Comparison of ENCODE assay signal across 8 mouse cellular contexts in genomic region chr6:39781766-39782530, GRCm38 (mm10). TPM values are rescaled to one million over a fixed set of nuclear protein-coding genes. Genes with fewer than 3 reads are reported as not detected.
DNase-seq lines count a peak whose midpoint lies in the region; ATAC-seq lines count a peak whose summit lies in the region.

No protein-coding gene starts in this region.

- H3K27ac ChIP-seq in midbrain, embryonic 10.5 days (replicated peaks): peak overlapping the region; percentile 84
- no peak overlapping the region for H3K27ac ChIP-seq in midbrain, embryonic 15.5 days
- peak overlapping the region; percentile 49 for H3K27ac ChIP-seq in embryonic facial prominence, embryonic 14.5 days (replicated peaks; ENCODE audit: low read depth, low read length)
- no peak overlapping the region for H3K27ac ChIP-seq in stomach, embryonic 14.5 days (ENCODE audit: low read length)

- WGBS in midbrain, embryonic 10.5 days: 52% methylated on average over 17 of the region's 17 CpGs
- WGBS in midbrain, embryonic 15.5 days: 67% methylated on average over 17 of the region's 17 CpGs
- 42% methylated on average over 17 of the region's 17 CpGs for WGBS in embryonic facial prominence, embryonic 14.5 days
- 44% methylated on average over 17 of the region's 17 CpGs for WGBS in stomach, embryonic 14.5 days

- no peak overlapping the region for H3K9ac ChIP-seq in midbrain, embryonic 15.5 days
- H3K9ac ChIP-seq in embryonic facial prominence, embryonic 14.5 days (ENCODE audit: low read depth, low read length): no peak overlapping the region; the same call in 1 of the 2 replicates
- no peak overlapping the region for H3K9ac ChIP-seq in stomach, embryonic 14.5 days (replicated peaks; ENCODE audit: low read depth, low read length)

- H3K9me3 ChIP-seq in midbrain, embryonic 10.5 days (replicated peaks): no peaks in the 10 kb centered on the region
- no peaks in the 10 kb centered on the region for H3K9me3 ChIP-seq in midbrain, embryonic 15.5 days
- no peaks in the 10 kb centered on the region for H3K9me3 ChIP-seq in embryonic facial prominence, embryonic 14.5 days (ENCODE audit: control insufficient read depth, low read length)
- no peaks in the 10 kb centered on the region for H3K9me3 ChIP-seq in stomach, embryonic 14.5 days (ENCODE audit: control insufficient read depth, low read depth, low read length)

- H3K4me1 ChIP-seq in midbrain, embryonic 10.5 days: peaks cover 39% of the 10 kb centered on the region
- peaks cover 10% of the 10 kb centered on the region for H3K4me1 ChIP-seq in midbrain, embryonic 15.5 days
- 0 out of 2 replicates have a peak, but pooled peaks cover 19% of the 10 kb centered on the region for H3K4me1 ChIP-seq in embryonic facial prominence, embryonic 14.5 days (ENCODE audit: control insufficient read depth, insufficient read depth, low read length)
- H3K4me1 ChIP-seq in stomach, embryonic 14.5 days (ENCODE audit: control insufficient read depth, insufficient read depth, low read length): peaks cover 13% of the 10 kb centered on the region

- DNase-seq in midbrain, embryonic 10.5 days (ENCODE audit: low spot score): peak; percentile 23
- peak; percentile 61 for DNase-seq in embryonic facial prominence, embryonic 14.5 days (ENCODE audit: low spot score)
- peak; percentile 26 for DNase-seq in induced T-regulatory cell, adult 2 months (ENCODE audit: low read depth)
- peak; percentile 51 to 64 for DNase-seq in lung, adult 18-20 months
- DNase-seq in right cerebral cortex, postnatal 4 days: no peak
- no peak for DNase-seq in gastrocnemius, postnatal 14 days

- intact Hi-C loops in gastrocnemius, postnatal 14 days (cut with DNase I; ENCODE audit: low total_unique reads): loop anchor here (5.0 to 10.0 kb wide), 2 partner anchors 157 to 315 kb away; no protein-coding TSS in a partner anchor

- no peak overlapping the region for H3K4me2 ChIP-seq in midbrain, embryonic 15.5 days
- peak overlapping the region; percentile 53 for H3K4me2 ChIP-seq in embryonic facial prominence, embryonic 14.5 days (ENCODE audit: low read depth, low read length)
- H3K4me2 ChIP-seq in stomach, embryonic 14.5 days (replicated peaks; ENCODE audit: low read depth, low read length): peak overlapping the region; percentile 46

- no peaks in the 10 kb centered on the region for H3K36me3 ChIP-seq in midbrain, embryonic 10.5 days
- no peaks in the 10 kb centered on the region for H3K36me3 ChIP-seq in midbrain, embryonic 15.5 days (replicated peaks)
- no peaks in the 10 kb centered on the region for H3K36me3 ChIP-seq in embryonic facial prominence, embryonic 14.5 days (ENCODE audit: control insufficient read depth, insufficient read depth, low read length)
- no peaks in the 10 kb centered on the region for H3K36me3 ChIP-seq in stomach, embryonic 14.5 days (ENCODE audit: control insufficient read depth, insufficient read depth, low read length)

- H3K27me3 ChIP-seq in midbrain, embryonic 10.5 days (ENCODE audit: low read depth, poor library complexity, severe bottlenecking): no peaks in the 10 kb centered on the region
- no peaks in the 10 kb centered on the region for H3K27me3 ChIP-seq in midbrain, embryonic 15.5 days (replicated peaks)
- no peaks in the 10 kb centered on the region for H3K27me3 ChIP-seq in embryonic facial prominence, embryonic 14.5 days (replicated peaks; ENCODE audit: control insufficient read depth, insufficient read depth, low read length)
- H3K27me3 ChIP-seq in stomach, embryonic 14.5 days (ENCODE audit: control insufficient read depth, insufficient read depth, low read length): no peaks in the 10 kb centered on the region

- no peak overlapping the region for H3K4me3 ChIP-seq in midbrain, embryonic 10.5 days
- H3K4me3 ChIP-seq in midbrain, embryonic 15.5 days: no peak overlapping the region
- 0 out of 2 replicates have a peak overlapping the region, but pooled peaks have one; percentile 21 for H3K4me3 ChIP-seq in embryonic facial prominence, embryonic 14.5 days (ENCODE audit: low read depth, low read length)
- no peak overlapping the region for H3K4me3 ChIP-seq in stomach, embryonic 14.5 days (ENCODE audit: low read depth, low read length)

- ATAC-seq in midbrain, embryonic 15.5 days (replicated peaks): no peak
- no peak for ATAC-seq in embryonic facial prominence, embryonic 14.5 days (ENCODE audit: low read depth)
- no peak for ATAC-seq in stomach, embryonic 14.5 days (ENCODE audit: insufficient number of reproducible peaks, insufficient read depth, low FRiP score, low read depth)

RNA-seq across cellular contexts. Expression of gene Mrps33, which starts 28.8 kb away (rescaled TPM):
- 232 TPM in 2 replicates for polyA plus RNA-seq in midbrain, embryonic 10.5 days (2016; fragmentation: Nextera tagmentation; extraction: Ambion mirVana)
- 155 and 156 TPM in 2 replicates for polyA plus RNA-seq in midbrain, embryonic 15.5 days (2015; fragmentation: Nextera tagmentation; extraction: Ambion mirVana)
- polyA plus RNA-seq in embryonic facial prominence, embryonic 14.5 days (2014; fragmentation: Nextera tagmentation; extraction: Ambion mirVana): 184 and 187 TPM in 2 replicates
- polyA plus RNA-seq in stomach, embryonic 14.5 days (2014; fragmentation: Nextera tagmentation; extraction: Ambion mirVana): 190 and 207 TPM in 2 replicates
- total RNA-seq in gastrocnemius, postnatal 14 days (2021): 10 to 100 TPM; 54.9 to 65.0 TPM

RNA-seq across cellular contexts. Expression of gene Braf, which starts 56.7 kb away (rescaled TPM):
- 17.9 and 19.0 TPM in 2 replicates for polyA plus RNA-seq in midbrain, embryonic 10.5 days (2016; fragmentation: Nextera tagmentation; extraction: Ambion mirVana)
- polyA plus RNA-seq in midbrain, embryonic 15.5 days (2015; fragmentation: Nextera tagmentation; extraction: Ambion mirVana): 23.7 and 26.3 TPM in 2 replicates
- 12.8 and 13.5 TPM in 2 replicates for polyA plus RNA-seq in embryonic facial prominence, embryonic 14.5 days (2014; fragmentation: Nextera tagmentation; extraction: Ambion mirVana)
- 19.0 and 19.8 TPM in 2 replicates for polyA plus RNA-seq in stomach, embryonic 14.5 days (2014; fragmentation: Nextera tagmentation; extraction: Ambion mirVana)
- total RNA-seq in gastrocnemius, postnatal 14 days (2021): 1 to 10 TPM; 8.3 to 9.3 TPM

Comparison
In these comparisons a context has a peak if more than half of its experiments do, and no peak if none do; other contexts are left out.
1. H3K27ac ChIP-seq: peak in midbrain, embryonic 10.5 days (single experiment) and embryonic facial prominence, embryonic 14.5 days (single experiment); none in midbrain, embryonic 15.5 days (single experiment) and stomach, embryonic 14.5 days (single experiment).
2. DNase-seq: peak in midbrain, embryonic 10.5 days (single experiment), embryonic facial prominence, embryonic 14.5 days (single experiment), induced T-regulatory cell, adult 2 months (single experiment) and lung, adult 18-20 months (2 of 2); none in right cerebral cortex, postnatal 4 days (single experiment) and gastrocnemius, postnatal 14 days (single experiment).